Mouse (Mus musculus) left cerebral cortex, postnatal 14 days (tissue): ENCODE results near the gene Rxra. TPM values are rescaled to one million over a fixed set of nuclear protein-coding genes. Genes with fewer than 3 reads are reported as not detected.

Experiments
- DNase-seq, 2 experiments: peaks; one replicate each; pipeline ENCODE4 v3.0.0; 2021 to 2022; ENCODE audit warnings: low spot score in 2 of 2, mixed read lengths in 1 of 2
- intact Hi-C: fragments of 180-260 bp; cut with DNase I; formaldehyde crosslinking; loops from one replicate; pipeline ENCODE4 v1.15.1; 2025
- total RNA-seq, 2 experiments: library from RNA; stranded (reverse); gene quantifications; 2 replicates each; pipeline ENCODE4 v1.2.3; 2021

Gene Rxra
- total RNA-seq, 2 experiments from 2014 or later, result 15.6 to 16.2 TPM

- intact Hi-C loops, result no loop called here
- DNase-seq, result no peak
These were observed 52.0 kb downstream of the Rxra start for GRCm38 (mm10) chr2:27727994-27728854.

GRCm38 (mm10) chr2:27729009-27729408 is 52.8 kb downstream of the Rxra start:
- intact Hi-C loops, result no loop called here
- DNase-seq, result no peak

GRCm38 (mm10) chr2:27730002-27730905 is 54.0 kb downstream of the Rxra start:
- no peak for DNase-seq
- intact Hi-C loops, result no loop called here

DNA sequence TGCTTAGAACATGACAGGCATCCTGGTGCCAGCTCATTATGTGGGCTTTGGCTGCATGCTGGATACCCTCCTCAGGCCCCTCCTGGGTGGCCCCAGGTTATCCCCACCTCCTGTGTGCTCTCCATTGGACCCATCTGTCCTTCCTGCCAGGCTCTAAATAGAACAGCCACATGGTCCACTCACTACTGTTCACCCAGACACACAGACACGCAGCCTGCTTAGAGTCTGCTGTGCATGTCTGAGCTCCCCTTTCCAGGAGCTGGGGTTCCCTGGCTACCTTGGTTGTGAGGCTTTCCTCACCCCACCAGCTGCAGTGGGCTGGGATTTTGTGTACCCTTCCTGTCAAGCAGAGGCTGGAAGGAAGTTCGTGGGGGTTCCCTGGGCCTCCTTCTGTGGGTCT is 56.8 kb downstream of the Rxra start:
- no peak for DNase-seq
- intact Hi-C loops, result no loop called here

DNA sequence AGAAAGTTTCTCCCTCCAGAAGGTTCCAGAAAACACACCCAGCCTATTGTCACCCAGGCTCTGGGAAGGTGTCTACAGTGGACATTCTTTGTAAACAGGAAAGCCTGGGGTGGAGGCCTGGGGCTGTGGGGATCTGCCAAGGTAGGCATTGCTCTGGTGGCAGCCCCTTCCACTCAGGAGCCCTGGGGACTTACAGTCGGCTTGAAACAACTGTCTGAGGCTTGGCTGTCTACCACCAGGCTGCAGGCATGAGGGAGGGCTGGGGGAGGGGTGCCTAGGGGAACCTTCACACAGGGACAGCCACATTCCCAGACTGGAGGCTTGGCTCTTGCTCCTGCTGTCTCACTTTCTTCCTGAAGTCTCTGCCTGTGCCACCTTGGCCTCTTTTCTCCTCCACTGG is 58.1 kb downstream of the Rxra start:
- intact Hi-C loops, result no loop called here

DNA sequence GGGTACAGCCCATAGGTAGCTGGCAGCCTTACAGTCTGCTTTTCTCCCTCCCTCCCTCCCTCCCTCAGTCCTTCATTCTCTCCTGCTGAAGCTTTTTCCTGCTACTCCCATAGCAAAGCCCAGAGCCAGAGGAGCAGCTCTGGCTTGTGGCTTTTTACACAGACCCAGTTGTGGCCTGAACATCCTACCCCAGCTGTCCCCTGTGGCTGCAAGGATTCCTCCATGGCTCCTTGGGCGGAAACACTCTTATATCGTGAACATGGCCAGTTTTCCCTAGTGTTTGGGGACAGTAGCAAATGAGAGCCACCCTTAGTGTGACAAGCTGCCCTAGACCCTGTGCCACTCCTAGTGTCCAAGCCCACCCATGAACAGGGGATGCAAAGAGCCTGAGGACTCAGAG is 58.6 kb downstream of the Rxra start:
- intact Hi-C loops, result no loop called here
- no peak for DNase-seq

More for the DNA sequence above, 58.1 kb downstream of the Rxra start:
- DNase-seq, result no peak

DNA sequence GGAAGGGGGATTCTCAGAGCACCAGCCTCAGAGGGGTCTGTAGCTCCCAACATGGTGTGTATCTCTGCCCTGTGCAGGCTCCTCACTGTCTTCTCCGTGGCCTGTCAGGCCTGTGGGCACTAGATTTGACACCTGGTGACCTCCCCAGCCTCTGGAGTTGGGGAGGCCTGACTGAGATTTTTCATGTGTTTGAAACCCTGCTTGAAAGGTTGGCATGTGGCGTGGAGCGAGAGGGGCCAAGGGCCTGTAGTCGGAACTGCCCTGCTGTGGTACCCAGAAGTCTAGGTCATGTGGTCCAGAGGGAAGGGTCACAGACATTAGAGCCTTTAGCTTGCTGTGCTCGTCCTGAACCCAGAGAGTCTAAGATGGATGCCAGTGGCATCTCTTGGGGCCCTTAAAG is 60.6 kb downstream of the Rxra start:
- intact Hi-C loops, result no loop called here
- DNase-seq, result no peak

GRCm38 (mm10) chr2:27738396-27738795 is 62.2 kb downstream of the Rxra start:
- intact Hi-C loops, result no loop called here
- DNase-seq, result no peak

DNA sequence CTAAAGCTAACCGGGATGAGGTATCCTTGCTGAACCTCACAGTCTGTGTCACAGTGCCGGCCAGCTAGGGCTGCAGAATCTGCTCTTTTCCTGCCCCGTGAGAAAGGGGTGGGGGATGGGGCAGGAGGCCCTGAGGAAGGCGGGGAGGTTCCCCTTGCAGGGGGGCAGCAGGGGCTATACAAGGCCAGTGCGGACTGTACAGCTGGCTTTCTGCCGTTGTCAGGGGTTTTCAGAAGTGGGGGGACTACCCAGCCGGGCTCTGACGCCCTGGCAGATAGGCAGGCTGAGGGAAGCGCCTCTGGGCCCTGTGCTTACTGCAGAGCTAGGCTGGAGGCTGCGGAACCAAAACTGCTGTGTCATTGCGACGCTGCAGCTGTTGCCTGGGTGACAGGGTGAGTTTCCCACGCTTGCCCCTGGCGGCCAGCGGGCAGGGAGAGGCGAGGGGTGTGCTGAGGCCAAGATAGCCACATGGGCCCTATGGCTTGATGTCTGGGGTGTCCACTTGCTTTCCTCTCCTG is 63.9 kb downstream of the Rxra start:
- intact Hi-C loops, result no loop called here
- DNase-seq, result peak; percentile 81 to 86

GRCm38 (mm10) chr2:27743177-27743576 is 66.9 kb downstream of the Rxra start:
- no peak for DNase-seq
- intact Hi-C loops, result no loop called here

GRCm38 (mm10) chr2:27743863-27744611 is 67.8 kb downstream of the Rxra start:
- intact Hi-C loops, result no loop called here

DNA sequence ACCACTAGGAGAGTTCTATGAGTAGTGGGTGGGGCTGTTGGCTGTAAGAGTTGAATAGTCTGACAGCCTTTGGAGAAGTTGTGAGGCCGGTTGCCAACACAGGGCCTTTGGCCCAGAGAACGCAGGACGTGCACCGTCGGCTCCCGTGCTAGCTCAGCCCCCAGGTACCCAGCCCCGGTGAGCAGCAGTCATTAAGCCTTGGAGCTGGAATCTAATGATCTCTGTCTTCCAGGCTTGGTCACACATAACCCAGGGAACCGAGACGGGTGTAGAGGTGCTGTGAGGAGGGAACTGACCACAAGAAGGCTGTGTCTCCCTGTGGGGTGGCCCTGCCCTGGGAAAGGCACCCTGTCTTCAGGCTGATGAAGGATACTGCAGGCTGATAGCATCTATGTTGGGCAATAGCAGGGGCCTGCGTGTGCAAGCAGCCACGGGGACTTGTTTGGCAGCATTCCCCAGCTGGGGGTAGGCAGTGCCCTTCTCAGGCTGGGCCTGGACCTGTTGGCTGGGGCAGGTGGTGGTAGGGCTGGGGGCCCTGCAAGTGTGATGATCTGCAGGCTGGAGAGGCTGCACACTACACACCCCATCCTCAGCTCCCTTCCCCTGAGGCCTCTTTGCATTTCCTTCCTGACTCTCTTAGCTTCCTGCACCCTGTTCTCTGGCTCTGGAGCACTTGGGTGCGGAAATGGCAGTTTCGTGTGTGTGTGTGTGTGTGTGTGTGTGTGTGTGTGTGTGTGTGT is 68.5 kb downstream of the Rxra start:
- intact Hi-C loops, result no loop called here
- no peak for DNase-seq

More at GRCm38 (mm10) chr2:27743863-27744611, 67.8 kb downstream of the Rxra start:
- DNase-seq, result no peak

DNA sequence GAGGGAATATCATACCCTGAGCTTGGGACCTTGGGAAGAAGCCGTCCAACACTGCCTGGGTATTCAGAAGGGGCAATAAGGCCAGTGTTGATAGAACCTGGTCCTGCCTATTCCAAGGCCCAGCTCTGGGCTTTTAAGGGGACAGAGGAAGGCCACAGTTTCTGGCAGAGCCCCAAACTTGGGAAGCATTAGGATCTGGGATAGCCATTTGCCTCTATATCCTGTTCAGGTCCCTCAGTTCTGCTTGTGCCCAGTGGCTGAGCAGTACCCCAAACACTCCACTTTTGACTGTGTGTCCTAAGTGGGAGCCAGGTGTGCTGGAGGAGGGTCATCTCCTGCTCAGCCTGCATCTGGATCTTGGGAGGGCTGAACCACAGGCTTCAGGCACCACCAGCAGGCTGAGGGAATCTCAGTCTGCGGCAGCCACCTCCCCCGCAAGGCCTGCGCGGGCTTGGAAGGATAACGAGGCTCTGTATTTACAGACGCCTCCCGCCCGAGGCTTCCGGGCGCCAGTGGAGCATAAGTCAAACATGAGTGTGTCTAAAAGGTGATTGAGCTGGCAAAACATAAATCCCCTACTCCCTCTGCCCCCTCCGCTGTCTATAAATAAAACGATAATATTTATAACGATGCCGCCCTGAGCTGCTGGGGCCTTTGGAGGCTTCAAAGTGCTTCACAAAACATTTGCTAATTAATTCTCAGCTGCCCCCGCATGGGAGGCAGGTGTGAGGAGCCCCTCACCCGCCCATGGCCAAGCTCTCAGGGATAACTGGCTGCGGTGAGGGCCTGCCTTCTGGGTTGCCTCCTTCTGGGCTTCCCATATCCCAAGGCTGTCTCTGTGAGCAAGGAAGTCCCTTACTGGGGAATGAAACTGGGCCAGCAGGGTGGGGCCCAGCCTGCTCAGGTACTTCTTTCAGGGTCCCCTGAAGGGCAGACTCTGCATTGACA is 69.7 kb downstream of the Rxra start:
- intact Hi-C loops, result no loop called here

GRCm38 (mm10) chr2:27746854-27747253 is 70.6 kb downstream of the Rxra start:
- intact Hi-C loops, result no loop called here
- DNase-seq, result no peak

More for the DNA sequence above, 69.7 kb downstream of the Rxra start:
- peak; percentile 62 to 68 for DNase-seq

DNA sequence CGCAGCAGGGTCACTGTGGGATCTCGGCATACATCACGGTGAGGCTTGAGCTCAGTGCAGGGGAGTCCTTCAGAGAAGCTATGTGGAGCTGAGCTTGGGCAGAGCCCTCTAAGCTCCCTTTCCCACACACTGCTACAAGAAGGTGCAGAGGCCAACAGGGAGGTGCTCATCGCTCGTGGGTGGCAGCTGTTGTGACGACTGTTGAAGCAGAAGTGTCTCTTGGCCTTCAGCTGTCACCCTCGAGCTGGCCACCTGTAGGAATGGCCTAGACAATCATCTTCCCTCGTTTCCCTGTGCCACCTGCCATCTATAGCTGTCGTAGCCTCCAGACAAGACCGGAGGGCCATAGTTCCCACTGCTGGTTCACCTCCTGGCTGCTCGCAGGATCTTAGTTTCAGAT is 72.7 kb downstream of the Rxra start:
- intact Hi-C loops, result no loop called here
- DNase-seq, result no peak

GRCm38 (mm10) chr2:27750399-27751134 is 74.3 kb downstream of the Rxra start:
- intact Hi-C loops, result no loop called here

DNA sequence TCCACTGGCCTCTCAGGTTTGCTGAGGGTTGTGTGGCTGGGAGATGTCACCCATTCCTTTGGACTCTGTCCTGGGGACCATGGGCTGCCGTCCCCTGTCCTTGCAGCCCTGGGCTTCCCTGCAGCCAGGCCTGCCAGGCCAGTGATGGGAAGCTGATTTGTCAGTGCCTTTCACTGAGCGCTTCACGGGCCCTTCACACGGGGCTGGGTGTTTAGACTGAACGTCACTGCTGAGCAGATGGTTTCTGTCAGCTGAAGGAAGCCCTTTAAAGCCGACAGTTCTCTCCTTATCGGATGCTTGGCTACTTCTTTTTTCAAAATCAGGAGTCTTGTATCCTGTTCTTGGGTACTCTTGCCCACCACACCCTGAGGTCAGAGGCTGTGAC is 74.9 kb downstream of the Rxra start:
- intact Hi-C loops, result no loop called here

More at GRCm38 (mm10) chr2:27750399-27751134, 74.3 kb downstream of the Rxra start:
- DNase-seq, result no peak

More for the DNA sequence above, 74.9 kb downstream of the Rxra start:
- no peak for DNase-seq
